ENCODE assay signal across 8 mouse cellular contexts in genomic region chr4:117912685-117913273, GRCm38 (mm10). TPM values are rescaled to one million over a fixed set of nuclear protein-coding genes. Genes with fewer than 3 reads are reported as not detected.
DNase-seq lines count a peak whose midpoint lies in the region; ATAC-seq and TF ChIP-seq lines count a peak whose summit lies in the region.
"Had no signal": no experiment of that assay in that cellular context is flagged by ENCODE, and none has a peak within 500 bp of the region (broad histone marks: within the 10 kb centered on the region; RNA-seq: fewer than 3 reads in every experiment).

No protein-coding gene starts in this region.

- H3K27ac ChIP-seq in lung, embryonic 15.5 days = no peak overlapping the region
- H3K27ac ChIP-seq in limb, embryonic 12.5 days = no peak overlapping the region
- H3K27ac ChIP-seq in stomach, embryonic 15.5 days = no peak overlapping the region

- no peak for DNase-seq in lung, adult 2 months
- peak; percentile 30 for DNase-seq in fat pad, adult 2 months (ENCODE audit: extremely low read depth, low read depth, low spot score)
- no peak for DNase-seq in right cerebral cortex, postnatal 4 days
- DNase-seq: right cerebral cortex, postnatal 14 days had no signal

- H3K9ac ChIP-seq in lung, embryonic 15.5 days = no peak overlapping the region
- no peak overlapping the region; the same call in 1 of the 2 replicates for H3K9ac ChIP-seq in limb, embryonic 12.5 days (replicated peaks)
- H3K9ac ChIP-seq in stomach, embryonic 15.5 days = no peak overlapping the region

- H3K4me1 ChIP-seq in lung, embryonic 15.5 days = peaks cover 38% of the 10 kb centered on the region
- peaks cover 15% of the 10 kb centered on the region for H3K4me1 ChIP-seq in lung, adult 2 months (ENCODE audit: control insufficient read depth, insufficient read depth, low read length)
- H3K4me1 ChIP-seq in limb, embryonic 12.5 days (replicated peaks) = peaks cover 34% of the 10 kb centered on the region
- peaks cover 51% of the 10 kb centered on the region for H3K4me1 ChIP-seq in stomach, embryonic 15.5 days

- H3K4me2 ChIP-seq in lung, embryonic 15.5 days = peak overlapping the region; percentile 98
- peak overlapping the region; percentile 100 for H3K4me2 ChIP-seq in limb, embryonic 12.5 days
- H3K4me2 ChIP-seq in stomach, embryonic 15.5 days = peak overlapping the region; percentile 97

- no peaks in the 10 kb centered on the region for H3K9me3 ChIP-seq in lung, embryonic 15.5 days
- no peaks in the 10 kb centered on the region for H3K9me3 ChIP-seq in limb, embryonic 12.5 days
- no peaks in the 10 kb centered on the region for H3K9me3 ChIP-seq in stomach, embryonic 15.5 days

- no peak for ATAC-seq in lung, embryonic 15.5 days (ENCODE audit: borderline replicate concordance, extremely low read depth, low FRiP score, low TSS enrichment)
- ATAC-seq in limb, embryonic 12.5 days (ENCODE audit: insufficient number of reproducible peaks, insufficient read depth, low FRiP score, low TSS enrichment, low read depth) = no peak
- no peak for ATAC-seq in stomach, embryonic 15.5 days (ENCODE audit: insufficient read depth, low FRiP score, low read depth)
- ATAC-seq in monocyte, adult 5-6 weeks (replicated peaks; ENCODE audit: insufficient number of reproducible peaks, low FRiP score, low TSS enrichment, poor library complexity, severe bottlenecking) = no peak

- H3K4me3 ChIP-seq in lung, embryonic 15.5 days = no peak overlapping the region
- no peak overlapping the region for H3K4me3 ChIP-seq in lung, adult 2 months (replicated peaks; ENCODE audit: extremely low read depth, low read depth, low read length)
- H3K4me3 ChIP-seq in limb, embryonic 12.5 days (replicated peaks) = no peak overlapping the region
- no peak overlapping the region for H3K4me3 ChIP-seq in stomach, embryonic 15.5 days (replicated peaks)

- WGBS in lung, embryonic 15.5 days = 53% methylated on average over 7 of the region's 7 CpGs
- WGBS in lung, adult 2 months = 65% methylated on average over 7 of the region's 7 CpGs
- WGBS in limb, embryonic 12.5 days = 63% methylated on average over 7 of the region's 7 CpGs
- WGBS in stomach, embryonic 15.5 days = 51% methylated on average over 7 of the region's 7 CpGs

- no peak for TF ChIP-seq POLR2A in lung, adult 2 months (IDR thresholded peaks at IDR 0.05; ENCODE audit: borderline replicate concordance, extremely low read depth, low read depth, low read length)

- TF ChIP-seq CTCF in lung, adult 2 months (IDR thresholded peaks at IDR 0.05; ENCODE audit: insufficient read depth, low read length) = no peak

- peaks cover 18% of the 10 kb centered on the region; the same call in 1 of the 2 replicates for H3K36me3 ChIP-seq in lung, embryonic 15.5 days
- H3K36me3 ChIP-seq in limb, embryonic 12.5 days = peaks cover 44% of the 10 kb centered on the region
- H3K36me3 ChIP-seq in stomach, embryonic 15.5 days = peaks cover 12% of the 10 kb centered on the region; the same call in 1 of the 2 replicates

- H3K27me3 ChIP-seq in lung, embryonic 15.5 days = no peaks in the 10 kb centered on the region
- H3K27me3 ChIP-seq in limb, embryonic 12.5 days = no peaks in the 10 kb centered on the region
- no peaks in the 10 kb centered on the region for H3K27me3 ChIP-seq in stomach, embryonic 15.5 days (replicated peaks)

RNA-seq across cellular contexts. Expression of gene Ipo13, which starts 2.0 kb away (rescaled TPM):
- polyA plus RNA-seq in lung, embryonic 15.5 days (2015; fragmentation: Nextera tagmentation; extraction: Ambion mirVana) = 37.9 and 41.2 TPM in 2 replicates
- polyA plus RNA-seq in lung, adult 2 months (2012; rRNA removed) = 82.2 and 93.8 TPM in 2 replicates
- polyA plus RNA-seq in limb, embryonic 12.5 days (2016; fragmentation: Nextera tagmentation; extraction: Ambion mirVana) = 40.3 and 48.1 TPM in 2 replicates
- polyA plus RNA-seq in stomach, embryonic 15.5 days (2015; fragmentation: Nextera tagmentation; extraction: Ambion mirVana) = 37.5 and 42.9 TPM in 2 replicates
- total RNA-seq in monocyte, adult 5-6 weeks (2017) = 4.4 to 15.6 TPM (median 7.5 TPM) in 3 replicates

RNA-seq across cellular contexts. Expression of gene Artn, which starts 16.8 kb away (rescaled TPM):
- polyA plus RNA-seq in lung, embryonic 15.5 days (2015; fragmentation: Nextera tagmentation; extraction: Ambion mirVana) = 3.1 and 3.2 TPM in 2 replicates
- 2.7 and 3.8 TPM in 2 replicates for polyA plus RNA-seq in lung, adult 2 months (2012; rRNA removed)
- 16.4 and 16.8 TPM in 2 replicates for polyA plus RNA-seq in limb, embryonic 12.5 days (2016; fragmentation: Nextera tagmentation; extraction: Ambion mirVana)
- polyA plus RNA-seq in stomach, embryonic 15.5 days (2015; fragmentation: Nextera tagmentation; extraction: Ambion mirVana) = 6.9 and 7.0 TPM in 2 replicates
- total RNA-seq in monocyte, adult 5-6 weeks (2017) = not detected in 3 replicates

RNA-seq across cellular contexts. Expression of gene Dph2, which starts 20.9 kb away (rescaled TPM):
- 18.2 and 19.3 TPM in 2 replicates for polyA plus RNA-seq in lung, embryonic 15.5 days (2015; fragmentation: Nextera tagmentation; extraction: Ambion mirVana)
- 10.7 and 11.5 TPM in 2 replicates for polyA plus RNA-seq in lung, adult 2 months (2012; rRNA removed)
- 18.3 and 18.8 TPM in 2 replicates for polyA plus RNA-seq in limb, embryonic 12.5 days (2016; fragmentation: Nextera tagmentation; extraction: Ambion mirVana)
- 16.6 and 16.7 TPM in 2 replicates for polyA plus RNA-seq in stomach, embryonic 15.5 days (2015; fragmentation: Nextera tagmentation; extraction: Ambion mirVana)
- 2.1 to 15.0 TPM (median 4.2 TPM) in 3 replicates for total RNA-seq in monocyte, adult 5-6 weeks (2017)

RNA-seq across cellular contexts. Expression of gene Atp6v0b, which starts 25.6 kb away (rescaled TPM):
- polyA plus RNA-seq in lung, embryonic 15.5 days (2015; fragmentation: Nextera tagmentation; extraction: Ambion mirVana) = 177 and 185 TPM in 2 replicates
- polyA plus RNA-seq in lung, adult 2 months (2012; rRNA removed) = 452 and 484 TPM in 2 replicates
- polyA plus RNA-seq in limb, embryonic 12.5 days (2016; fragmentation: Nextera tagmentation; extraction: Ambion mirVana) = 160 and 175 TPM in 2 replicates
- polyA plus RNA-seq in stomach, embryonic 15.5 days (2015; fragmentation: Nextera tagmentation; extraction: Ambion mirVana) = 214 and 232 TPM in 2 replicates
- 121 to 188 TPM (median 178 TPM) in 3 replicates for total RNA-seq in monocyte, adult 5-6 weeks (2017)

RNA-seq across cellular contexts. Expression of gene B4galt2, which starts 29.5 kb away (rescaled TPM):
- 16.4 and 16.5 TPM in 2 replicates for polyA plus RNA-seq in lung, embryonic 15.5 days (2015; fragmentation: Nextera tagmentation; extraction: Ambion mirVana)
- 22.3 and 23.4 TPM in 2 replicates for polyA plus RNA-seq in lung, adult 2 months (2012; rRNA removed)
- polyA plus RNA-seq in limb, embryonic 12.5 days (2016; fragmentation: Nextera tagmentation; extraction: Ambion mirVana) = 36.4 and 39.8 TPM in 2 replicates
- 16.6 and 17.9 TPM in 2 replicates for polyA plus RNA-seq in stomach, embryonic 15.5 days (2015; fragmentation: Nextera tagmentation; extraction: Ambion mirVana)
- total RNA-seq in monocyte, adult 5-6 weeks (2017) = not detected in 3 replicates
